Mouse (Mus musculus) frontal cortex, postnatal 36 days (tissue): ENCODE data around the gene Akap14.

ENCODE experiments used
- DNase-seq, 2 experiments: peaks; one replicate each; pipeline ENCODE4 v3.0.0; 2022; ENCODE audit warnings: low spot score in 2 of 2

Gene Akap14

DNA sequence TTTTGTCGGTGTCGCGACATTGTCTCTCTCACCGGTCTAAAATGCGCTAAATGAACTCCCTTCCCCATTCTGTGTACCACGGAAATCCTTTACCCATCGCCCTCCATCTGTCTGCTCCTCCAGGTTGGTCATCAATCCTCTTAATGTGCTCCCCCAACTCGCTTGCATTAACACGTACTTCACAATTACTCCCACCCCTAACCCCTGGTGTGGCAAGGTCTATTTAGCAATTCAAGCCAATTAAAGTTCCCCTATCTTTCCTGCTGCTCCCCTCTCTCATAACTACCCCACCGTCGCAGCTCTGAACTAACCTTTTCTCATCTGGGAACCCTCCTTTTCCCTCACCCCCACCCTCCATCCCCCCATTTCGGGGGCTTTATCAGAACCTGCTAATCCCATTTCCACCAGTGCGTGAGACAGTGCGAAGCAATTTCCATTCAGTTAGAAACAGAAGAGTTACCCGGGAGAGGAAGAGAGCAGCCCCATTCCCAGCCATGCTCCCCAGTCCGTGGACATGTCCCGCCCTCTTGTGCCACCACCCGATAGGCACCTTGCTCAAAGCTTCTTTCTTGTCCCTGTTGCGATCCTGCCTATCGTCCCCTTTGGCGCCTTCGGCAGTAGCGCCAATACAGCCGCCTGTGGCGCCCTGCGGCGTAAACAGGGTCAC lies 59.0 kb downstream of the Akap14 start:
- DNase-seq = no peak

DNA sequence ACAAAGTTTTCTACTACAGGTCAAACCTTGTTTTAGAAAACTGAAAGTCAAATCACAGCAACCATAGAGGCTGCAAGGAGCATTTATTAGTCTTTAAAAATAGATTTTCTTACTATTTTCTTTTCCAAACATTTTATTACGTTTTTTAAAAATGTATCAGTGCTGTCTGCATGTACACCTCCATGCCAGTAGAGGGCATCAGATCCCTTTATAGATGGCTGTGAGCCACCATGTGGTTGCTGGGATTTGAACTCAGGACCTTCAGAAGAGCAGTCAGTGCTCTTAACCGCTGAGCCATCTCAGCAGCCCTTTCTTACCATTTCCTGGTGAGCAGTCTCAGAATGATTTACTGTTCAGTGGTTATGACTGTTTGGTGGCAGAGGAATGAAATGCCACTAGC lies 64.8 kb downstream of the Akap14 start:
- DNase-seq = no peak
